Mouse (Mus musculus) hindlimb bud, embryonic 11.5 days (tissue): ENCODE results near the gene Eci1.
"Not testable (repeated sequence)": the region's sequence is repeated elsewhere in the genome, so short reads cannot be mapped to it uniquely, and the experiment has no call there.

Experiments used
- DNase-seq: peaks from one replicate; pipeline ENCODE4 v3.0.0-alpha.2; 2012; ENCODE audit warnings: low read depth, low spot score; ENCODE audit errors: extremely low spot score

Eci1 gene

GRCm38 (mm10) chr17:24426471-24427169 lies at the start of gene Eci1:
Gene Eci1, plus strand, starts transcription at chr17:24426641.
- DNase-seq, result peak; percentile 62

- no peak for DNase-seq
Observed at GRCm38 (mm10) chr17:24378496-24378895, 47.9 kb upstream of the Eci1 start.

- DNase-seq, result no peak
Observed at GRCm38 (mm10) chr17:24383789-24384188, 42.7 kb upstream of the Eci1 start.

- DNase-seq, result no peak
Observed at GRCm38 (mm10) chr17:24388711-24389110, 37.7 kb upstream of the Eci1 start.

- no peak for DNase-seq
Observed at GRCm38 (mm10) chr17:24389865-24390264, 36.6 kb upstream of the Eci1 start.

- no peak for DNase-seq
Observed at GRCm38 (mm10) chr17:24391149-24391548, 35.3 kb upstream of the Eci1 start.

- no peak for DNase-seq
Observed at GRCm38 (mm10) chr17:24393527-24393926, 32.9 kb upstream of the Eci1 start.

- no peak for DNase-seq
Observed at GRCm38 (mm10) chr17:24394456-24394855, 32.0 kb upstream of the Eci1 start.

- no peak for DNase-seq
Observed at GRCm38 (mm10) chr17:24402371-24402770, 24.1 kb upstream of the Eci1 start.

GRCm38 (mm10) chr17:24407116-24407803 lies 19.2 kb upstream of the Eci1 start:
- DNase-seq, result no peak

GRCm38 (mm10) chr17:24413557-24414211 lies 12.8 kb upstream of the Eci1 start:
- DNase-seq, result no peak

- DNase-seq, result peak; percentile 98
Observed at GRCm38 (mm10) chr17:24414230-24414976, 12.0 kb upstream of the Eci1 start, which contains the start of gene Rnps1. Gene Rnps1, plus strand, starts transcription at chr17:24414565.

GRCm38 (mm10) chr17:24415011-24415410 lies 11.4 kb upstream of the Eci1 start:
- DNase-seq, result no peak

- no peak for DNase-seq
Observed at GRCm38 (mm10) chr17:24416051-24416652, 10.3 kb upstream of the Eci1 start.

- no peak for DNase-seq
Observed at GRCm38 (mm10) chr17:24423114-24423513, 3.3 kb upstream of the Eci1 start.

GRCm38 (mm10) chr17:24424489-24424888 lies 2.0 kb upstream of the Eci1 start:
- DNase-seq, result no peak

- DNase-seq, result not testable (repeated sequence)
Observed at GRCm38 (mm10) chr17:24425326-24425725, 1.1 kb upstream of the Eci1 start.

- DNase-seq, result no peak
Observed at GRCm38 (mm10) chr17:24425905-24426304, 536 bp upstream of the Eci1 start.

GRCm38 (mm10) chr17:24427170-24427557 lies 723 bp downstream of the Eci1 start:
- no peak for DNase-seq

GRCm38 (mm10) chr17:24429201-24429983 lies 3.0 kb downstream of the Eci1 start:
- no peak for DNase-seq
